Mouse (Mus musculus) hindlimb bud, embryonic 11.5 days (tissue): ENCODE data around the gene Tmem19.
"Not testable (repeated sequence)": the region's sequence is repeated elsewhere in the genome, so short reads cannot be mapped to it uniquely, and the experiment has no call there.

Experiments
- DNase-seq: peaks from one replicate; pipeline ENCODE4 v3.0.0-alpha.2; 2012; ENCODE audit warnings: low read depth, low spot score; ENCODE audit errors: extremely low spot score

Tmem19 gene

GRCm38 (mm10) chr10:115349029-115349428 is 13.3 kb downstream of the Tmem19 start:
- DNase-seq = no peak

- DNase-seq = no peak
Measured at GRCm38 (mm10) chr10:115348131-115348530, 14.2 kb downstream of the Tmem19 start.

GRCm38 (mm10) chr10:115346444-115346843 is 15.9 kb downstream of the Tmem19 start:
- no peak for DNase-seq

- no peak for DNase-seq
Measured at GRCm38 (mm10) chr10:115342771-115343425, 19.4 kb downstream of the Tmem19 start.

GRCm38 (mm10) chr10:115339820-115340328 is 22.4 kb downstream of the Tmem19 start:
- no peak for DNase-seq

- no peak for DNase-seq
Measured at GRCm38 (mm10) chr10:115336901-115337300, 25.4 kb downstream of the Tmem19 start.

- no peak for DNase-seq
Measured at GRCm38 (mm10) chr10:115333528-115333927, 28.8 kb downstream of the Tmem19 start.

GRCm38 (mm10) chr10:115332997-115333396 is 29.3 kb downstream of the Tmem19 start:
- DNase-seq = no peak

- no peak for DNase-seq
Measured at GRCm38 (mm10) chr10:115332420-115332952, 29.8 kb downstream of the Tmem19 start.

GRCm38 (mm10) chr10:115329010-115329530 is 33.2 kb downstream of the Tmem19 start:
- no peak for DNase-seq

GRCm38 (mm10) chr10:115328514-115328913 is 33.8 kb downstream of the Tmem19 start:
- DNase-seq = no peak

GRCm38 (mm10) chr10:115323295-115323694 is 39.0 kb downstream of the Tmem19 start:
- peak; percentile 52 for DNase-seq

- DNase-seq = no peak
Measured at GRCm38 (mm10) chr10:115321317-115322035, 40.8 kb downstream of the Tmem19 start.

GRCm38 (mm10) chr10:115318388-115318787 is 43.9 kb downstream of the Tmem19 start:
- DNase-seq = not testable (repeated sequence)

GRCm38 (mm10) chr10:115316313-115316712 is 46.0 kb downstream of the Tmem19 start:
- DNase-seq = no peak

- peak; percentile 50 for DNase-seq
Measured at GRCm38 (mm10) chr10:115315473-115316171, 46.7 kb downstream of the Tmem19 start, which contains the start of gene Rab21. TSS of gene Rab21 (minus strand) at chr10:115315594.

- no peak for DNase-seq
Measured at GRCm38 (mm10) chr10:115314582-115315452, 47.5 kb downstream of the Tmem19 start.

- no peak for DNase-seq
Measured at GRCm38 (mm10) chr10:115314287-115314581, 48.1 kb downstream of the Tmem19 start.

- DNase-seq = no peak
Measured at GRCm38 (mm10) chr10:115313641-115314286, 48.5 kb downstream of the Tmem19 start.

- no peak for DNase-seq
Measured at GRCm38 (mm10) chr10:115312732-115313131, 49.6 kb downstream of the Tmem19 start.
